In the genomic region with DNA sequence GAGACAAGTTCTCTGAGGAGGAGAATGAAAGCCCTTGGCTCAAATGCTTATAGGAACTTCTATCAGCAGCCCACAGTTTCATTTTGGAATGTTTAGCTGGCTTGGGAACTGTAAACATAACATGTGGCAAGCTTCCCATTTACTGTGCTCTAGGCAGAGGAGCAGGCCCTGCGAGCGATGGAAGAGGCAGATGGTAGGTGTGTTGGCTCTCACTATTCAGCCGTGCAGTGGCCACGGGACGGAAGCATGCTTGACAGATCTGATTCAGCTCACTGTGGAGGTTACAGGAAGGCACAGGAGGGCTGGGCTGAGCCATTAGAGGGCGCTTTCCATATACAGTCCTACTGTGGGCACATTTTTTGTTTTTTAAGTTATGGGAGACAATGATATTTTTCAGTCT, we compare ENCODE assay signal across 8 mouse cellular contexts.
DNase-seq lines count a peak whose midpoint lies in the region; ATAC-seq and TF ChIP-seq lines count a peak whose summit lies in the region.

No protein-coding gene starts in this region.

- H3K4me1 ChIP-seq in midbrain, embryonic 16.5 days (ENCODE audit: control insufficient read depth, insufficient read depth, low read length): 0 out of 2 replicates have a peak, but pooled peaks cover 2% of the 10 kb centered on the region
- peaks cover 4% of the 10 kb centered on the region for H3K4me1 ChIP-seq in midbrain, embryonic 13.5 days (replicated peaks)
- H3K4me1 ChIP-seq in hindbrain, embryonic 15.5 days (replicated peaks): peaks cover 3% of the 10 kb centered on the region; the same call in 1 of the 2 replicates
- no peaks in the 10 kb centered on the region for H3K4me1 ChIP-seq in stomach, postnatal 0 days (replicated peaks; ENCODE audit: control insufficient read depth, insufficient read depth)

- H3K27ac ChIP-seq in midbrain, embryonic 16.5 days (ENCODE audit: low read length): no peak overlapping the region
- no peak overlapping the region for H3K27ac ChIP-seq in midbrain, embryonic 13.5 days
- no peak overlapping the region for H3K27ac ChIP-seq in hindbrain, embryonic 15.5 days (replicated peaks)
- H3K27ac ChIP-seq in stomach, postnatal 0 days (replicated peaks): no peak overlapping the region

- no peak overlapping the region for H3K4me3 ChIP-seq in midbrain, embryonic 16.5 days (ENCODE audit: low read depth, low read length)
- H3K4me3 ChIP-seq in midbrain, embryonic 13.5 days (replicated peaks): no peak overlapping the region
- no peak overlapping the region for H3K4me3 ChIP-seq in hindbrain, embryonic 15.5 days
- H3K4me3 ChIP-seq in stomach, postnatal 0 days (ENCODE audit: low read depth, low read length): no peak overlapping the region

- H3K36me3 ChIP-seq in midbrain, embryonic 16.5 days (ENCODE audit: control insufficient read depth, insufficient read depth, low read length): no peaks in the 10 kb centered on the region
- no peaks in the 10 kb centered on the region for H3K36me3 ChIP-seq in midbrain, embryonic 13.5 days
- H3K36me3 ChIP-seq in hindbrain, embryonic 15.5 days: no peaks in the 10 kb centered on the region
- no peaks in the 10 kb centered on the region for H3K36me3 ChIP-seq in stomach, postnatal 0 days (ENCODE audit: control insufficient read depth, insufficient read depth, low read length)

- 47% methylated on average over 6 of the region's 6 CpGs for WGBS in midbrain, embryonic 16.5 days
- 55% methylated on average over 6 of the region's 6 CpGs for WGBS in midbrain, embryonic 13.5 days
- WGBS in hindbrain, embryonic 15.5 days: 48% methylated on average over 6 of the region's 6 CpGs
- WGBS in stomach, postnatal 0 days: 37% methylated on average over 6 of the region's 6 CpGs

- H3K9me3 ChIP-seq in midbrain, embryonic 16.5 days (replicated peaks; ENCODE audit: control insufficient read depth, low read length, poor library complexity, severe bottlenecking): no peaks in the 10 kb centered on the region
- H3K9me3 ChIP-seq in midbrain, embryonic 13.5 days: no peaks in the 10 kb centered on the region
- H3K9me3 ChIP-seq in hindbrain, embryonic 15.5 days: no peaks in the 10 kb centered on the region
- no peaks in the 10 kb centered on the region for H3K9me3 ChIP-seq in stomach, postnatal 0 days (ENCODE audit: control insufficient read depth, low read length)

- no peak overlapping the region for H3K9ac ChIP-seq in midbrain, embryonic 16.5 days (ENCODE audit: low read depth, low read length)
- no peak overlapping the region for H3K9ac ChIP-seq in midbrain, embryonic 13.5 days (replicated peaks)
- H3K9ac ChIP-seq in hindbrain, embryonic 15.5 days: no peak overlapping the region
- no peak overlapping the region for H3K9ac ChIP-seq in stomach, postnatal 0 days (ENCODE audit: low read length)

- DNase-seq in cerebellum, adult 11-12 months: peak; percentile 89
- DNase-seq in lung, postnatal 4 days: peak; percentile 25 to 69
- no peak for DNase-seq in stomach, postnatal 0 days (ENCODE audit: low spot score)
- DNase-seq in gastrocnemius, postnatal 25 days: no peak
- DNase-seq in thymus, postnatal 0 days (ENCODE audit: low spot score): no peak

- no peak overlapping the region for H3K4me2 ChIP-seq in midbrain, embryonic 16.5 days (ENCODE audit: low read length)
- no peak overlapping the region for H3K4me2 ChIP-seq in midbrain, embryonic 13.5 days (replicated peaks)
- no peak overlapping the region for H3K4me2 ChIP-seq in hindbrain, embryonic 15.5 days
- no peak overlapping the region for H3K4me2 ChIP-seq in stomach, postnatal 0 days (replicated peaks; ENCODE audit: low read depth)

- ATAC-seq in midbrain, embryonic 16.5 days: peak; percentile 48; the same call in 1 of the 2 replicates
- ATAC-seq in midbrain, embryonic 13.5 days: no peak
- ATAC-seq in hindbrain, embryonic 15.5 days (ENCODE audit: low FRiP score, low read depth): peak; percentile 71; the same call in 1 of the 2 replicates
- no peak for ATAC-seq in stomach, postnatal 0 days (ENCODE audit: low FRiP score, low TSS enrichment)

- no peak; the same call in 1 of the 2 replicates for TF ChIP-seq CTCF in stomach, postnatal 0 days (IDR thresholded peaks at IDR 0.05; ENCODE audit: low read depth)

- TF ChIP-seq EP300 in stomach, postnatal 0 days (optimal IDR thresholded peaks at IDR 0.05): no peak

- H3K27me3 ChIP-seq in midbrain, embryonic 16.5 days (ENCODE audit: control insufficient read depth, insufficient read depth, low read depth, low read length): no peaks in the 10 kb centered on the region
- peaks cover 3% of the 10 kb centered on the region; the same call in 1 of the 2 replicates for H3K27me3 ChIP-seq in midbrain, embryonic 13.5 days
- no peaks in the 10 kb centered on the region for H3K27me3 ChIP-seq in hindbrain, embryonic 15.5 days
- no peaks in the 10 kb centered on the region for H3K27me3 ChIP-seq in stomach, postnatal 0 days (ENCODE audit: control insufficient read depth, insufficient read depth, low read length)

Comparison
In these comparisons a context has a peak if more than half of its experiments do, and no peak if none do; other contexts are left out.
1. ATAC-seq: peak in midbrain, embryonic 16.5 days (single experiment) and hindbrain, embryonic 15.5 days (single experiment); none in midbrain, embryonic 13.5 days (single experiment) and stomach, postnatal 0 days (single experiment).
2. DNase-seq: peak in cerebellum, adult 11-12 months (single experiment) and lung, postnatal 4 days (2 of 2); none in stomach, postnatal 0 days (single experiment), gastrocnemius, postnatal 25 days (single experiment) and thymus, postnatal 0 days (single experiment).